In the genomic region with DNA sequence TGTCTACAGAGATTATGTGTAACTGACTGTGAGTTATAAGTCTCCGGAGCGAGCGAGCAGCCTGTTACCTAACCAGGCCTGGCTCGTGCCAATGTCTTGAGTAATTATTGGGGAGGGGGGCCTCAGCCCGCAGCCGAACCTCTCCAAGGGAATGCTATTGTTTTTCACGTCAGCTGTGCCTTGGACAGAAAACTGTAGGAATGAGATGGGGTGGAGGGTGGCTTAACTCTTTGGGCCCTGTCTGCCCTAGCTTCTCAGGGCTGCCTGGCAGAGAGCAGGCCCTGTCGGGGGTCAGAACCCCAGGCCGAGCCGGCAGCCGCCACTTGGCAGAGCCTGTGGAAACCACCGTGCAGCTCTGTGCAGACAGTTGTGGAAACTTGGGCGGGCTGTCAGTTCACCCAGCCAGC, we compare ENCODE assay signal across 8 mouse cellular contexts. TPM values are rescaled to one million over a fixed set of nuclear protein-coding genes. Genes with fewer than 3 reads are reported as not detected.
A peak's percentile ranks its signal among the peaks of the same experiment; 100 is the strongest.
DNase-seq lines count a peak whose midpoint lies in the region; ATAC-seq lines count a peak whose summit lies in the region.
"Had no signal": no experiment of that assay in that cellular context is flagged by ENCODE, and none has a peak within 500 bp of the region (broad histone marks: within the 10 kb centered on the region; RNA-seq: fewer than 3 reads in every experiment).

No protein-coding gene starts in this region.

- DNase-seq in Muller cell, postnatal 12 days (ENCODE audit: inconsistent ontology term), result peak; percentile 91
- DNase-seq in heart, postnatal 10 days, result peak; percentile 45 to 46
- no peak for DNase-seq in spleen, adult 18-20 months
- DNase-seq in frontal cortex, postnatal 25 days (ENCODE audit: low spot score in 2 of 2), result no peak
- no peak for DNase-seq in spleen, postnatal 10 days (ENCODE audit: low spot score in 2 of 2)

- H3K36me3 ChIP-seq in lung, embryonic 16.5 days (ENCODE audit: control insufficient read depth, insufficient read depth, low read length), result no peaks in the 10 kb centered on the region

- no peak overlapping the region for H3K4me3 ChIP-seq in brown adipose tissue, adult 24 weeks (ENCODE audit: insufficient read depth, low read depth, low read length)
- H3K4me3 ChIP-seq in lung, embryonic 16.5 days (ENCODE audit: low read length), result no peak overlapping the region

- H3K9me3 ChIP-seq in lung, embryonic 16.5 days (ENCODE audit: control insufficient read depth, low read length), result no peaks in the 10 kb centered on the region

- H3K4me2 ChIP-seq in lung, embryonic 16.5 days (ENCODE audit: low read depth, low read length), result no peak overlapping the region

- ATAC-seq in lung, embryonic 16.5 days (ENCODE audit: low read depth), result peak; percentile 86

- peaks cover 29% of the 10 kb centered on the region for H3K4me1 ChIP-seq in brown adipose tissue, adult 24 weeks (ENCODE audit: control insufficient read depth, insufficient read depth, insufficient read length, low read length)
- H3K4me1 ChIP-seq in lung, embryonic 16.5 days (replicated peaks; ENCODE audit: control insufficient read depth, insufficient read depth, low read length), result peaks cover 18% of the 10 kb centered on the region

- H3K27me3 ChIP-seq in lung, embryonic 16.5 days (ENCODE audit: control insufficient read depth, insufficient read depth, low read depth, low read length), result no peaks in the 10 kb centered on the region

- 33% methylated on average over 13 of the region's 13 CpGs for whole genome bisulfite sequencing in lung, embryonic 16.5 days

- peak overlapping the region; percentile 56 for H3K27ac ChIP-seq in brown adipose tissue, adult 24 weeks (replicated peaks; ENCODE audit: low read depth, low read length)
- H3K27ac ChIP-seq in lung, embryonic 16.5 days (ENCODE audit: low read length), result peak overlapping the region; percentile 43
- H3K27ac ChIP-seq: macrophage had no signal

- intact Hi-C loops in heart, postnatal 10 days (cut with DNase I), result no loop called here

- no peak overlapping the region for H3K9ac ChIP-seq in lung, embryonic 16.5 days (ENCODE audit: low read length)

RNA-seq across cellular contexts. Expression of a gene that starts 52.2 kb away (rescaled TPM):
- polyA plus RNA-seq in brown adipose tissue, adult 24 weeks (2012; ENCODE audit: insufficient read depth, insufficient read length, missing spikeins), result 12.2 and 15.0 TPM in 2 replicates
- total RNA-seq in heart, postnatal 10 days (2021), result 10 to 100 TPM; 47.2 to 48.0 TPM
- 434 and 478 TPM in 2 replicates for polyA plus RNA-seq in lung, embryonic 16.5 days (2015; fragmentation: Nextera tagmentation; extraction: Ambion mirVana)

Comparison
In these comparisons a context has a peak if more than half of its experiments do, and no peak if none do; other contexts are left out.
1. DNase-seq: peak in Muller cell, postnatal 12 days (single experiment) and heart, postnatal 10 days (2 of 2); none in spleen, adult 18-20 months (0 of 2), frontal cortex, postnatal 25 days (0 of 2) and spleen, postnatal 10 days (0 of 2).
2. RNA of a gene that starts 52.2 kb away (polyA plus RNA-seq): 434 to 478 TPM in lung, embryonic 16.5 days; 12.2 to 15.0 TPM in brown adipose tissue, adult 24 weeks; every median in the first group is over 10 times any median in the second.